Mouse (Mus musculus): ENCODE measurements around the gene Zbtb39. TPM values are rescaled to one million over a fixed set of nuclear protein-coding genes. Genes with fewer than 3 reads are reported as not detected.

The Zbtb39 gene
- polyA plus RNA-seq (2017; shearing (Covaris generic)): under 1 TPM; 0.36 to 0.45 TPM

- ATAC-seq: peak; percentile 67
Measured at GRCm38 (mm10) chr10:127739083-127739660, at the start of gene Zbtb39. Gene Zbtb39, plus strand, starts transcription at chr10:127739538.

- no peak for ATAC-seq
Measured at GRCm38 (mm10) chr10:127691053-127691452, 48.3 kb upstream of the Zbtb39 start.

GRCm38 (mm10) chr10:127694636-127695035 is 44.7 kb upstream of the Zbtb39 start:
- peak; percentile 40 for ATAC-seq

GRCm38 (mm10) chr10:127695775-127696174 is 43.6 kb upstream of the Zbtb39 start:
- ATAC-seq: no peak

GRCm38 (mm10) chr10:127698966-127699365 is 40.4 kb upstream of the Zbtb39 start:
- ATAC-seq: no peak

- ATAC-seq: no peak
Measured at GRCm38 (mm10) chr10:127703299-127703698, 36.0 kb upstream of the Zbtb39 start.

GRCm38 (mm10) chr10:127704293-127704692 is 35.0 kb upstream of the Zbtb39 start:
- ATAC-seq: no peak

GRCm38 (mm10) chr10:127704766-127705220 is 34.5 kb upstream of the Zbtb39 start, which contains the start of gene Myo1a:
Gene Myo1a, plus strand, starts transcription at chr10:127705170.
- no peak for ATAC-seq

- ATAC-seq: no peak
Measured at GRCm38 (mm10) chr10:127705783-127706182, 33.6 kb upstream of the Zbtb39 start.

- ATAC-seq: no peak
Measured at GRCm38 (mm10) chr10:127707721-127708120, 31.6 kb upstream of the Zbtb39 start.

GRCm38 (mm10) chr10:127708850-127709370 is 30.4 kb upstream of the Zbtb39 start:
- ATAC-seq: no peak

GRCm38 (mm10) chr10:127710331-127710730 is 29.0 kb upstream of the Zbtb39 start:
- ATAC-seq: no peak

- ATAC-seq: no peak
Measured at GRCm38 (mm10) chr10:127712736-127713135, 26.6 kb upstream of the Zbtb39 start.

- ATAC-seq: no peak
Measured at GRCm38 (mm10) chr10:127721671-127722418, 17.5 kb upstream of the Zbtb39 start.

- no peak for ATAC-seq
Measured at GRCm38 (mm10) chr10:127724178-127724577, 15.2 kb upstream of the Zbtb39 start, which contains the start of gene Tac2. Gene Tac2, plus strand, starts transcription at chr10:127724478.

- ATAC-seq: no peak
Measured at GRCm38 (mm10) chr10:127725136-127725535, 14.2 kb upstream of the Zbtb39 start.

GRCm38 (mm10) chr10:127728437-127728836 is 10.9 kb upstream of the Zbtb39 start:
- ATAC-seq: no peak

- no peak for ATAC-seq
Measured at GRCm38 (mm10) chr10:127730285-127730932, 8.9 kb upstream of the Zbtb39 start.

- ATAC-seq: no peak
Measured at GRCm38 (mm10) chr10:127730933-127731310, 8.4 kb upstream of the Zbtb39 start.

- ATAC-seq: no peak
Measured at GRCm38 (mm10) chr10:127731397-127731796, 7.9 kb upstream of the Zbtb39 start.

GRCm38 (mm10) chr10:127734434-127734833 is 4.9 kb upstream of the Zbtb39 start:
- ATAC-seq: no peak

GRCm38 (mm10) chr10:127736266-127736665 is 3.1 kb upstream of the Zbtb39 start:
- no peak for ATAC-seq

GRCm38 (mm10) chr10:127736916-127737315 is 2.4 kb upstream of the Zbtb39 start:
- no peak for ATAC-seq

All from activated CD4-positive, CD25-positive, alpha-beta regulatory T cell, adult 4 months (primary cell).